Mouse (Mus musculus): ENCODE measurements at regions not wholly inside any gene's neighbourhood (a gene's known extent, or its start where the extent isn't known, plus 50 kb on each side); places are given as distances from the start of the nearest gene placed in this dataset.

- Histone ChIP-seq H3K4me3 (replicated peaks; ENCODE audit: low read length) (no peak overlapping the region), H3K4me1 (replicated peaks; ENCODE audit: control insufficient read depth, insufficient read depth, low read length) (no peaks in the 10 kb centered on the region), H3K27me3 (ENCODE audit: control insufficient read depth, insufficient read depth, low read length) (no peaks in the 10 kb centered on the region), H3K36me3 (replicated peaks; ENCODE audit: control insufficient read depth, insufficient read depth) (no peaks in the 10 kb centered on the region), H3K9ac (no peak overlapping the region), H3K9me3 (ENCODE audit: control insufficient read depth, low read length) (no peaks in the 10 kb centered on the region), H3K4me2 (replicated peaks) (no peak overlapping the region), H3K27ac (no peak overlapping the region)
- ATAC-seq (ENCODE audit: low FRiP score): no peak
- 88% methylated on average over 4 of the region's 4 CpGs for WGBS
- no peak for DNase-seq (ENCODE audit: low spot score)
Measured at GRCm38 (mm10) chr1:61050346-61050745, 72.6 kb downstream of the Icos start.

- no peaks in the 10 kb centered on the region for H3K9me3 ChIP-seq (ENCODE audit: control insufficient read depth, low read length)
- WGBS: 23% methylated on average over 1 of the region's 1 CpGs
- no peaks in the 10 kb centered on the region for H3K4me1 ChIP-seq (replicated peaks; ENCODE audit: control insufficient read depth, insufficient read depth, low read length)
- DNase-seq (ENCODE audit: low spot score) (no peak), ATAC-seq (ENCODE audit: low FRiP score) (no peak)
- H3K4me3 ChIP-seq (replicated peaks; ENCODE audit: low read length): no peak overlapping the region
- no peaks in the 10 kb centered on the region for H3K27me3 ChIP-seq (ENCODE audit: control insufficient read depth, insufficient read depth, low read length)
- no peaks in the 10 kb centered on the region for H3K36me3 ChIP-seq (replicated peaks; ENCODE audit: control insufficient read depth, insufficient read depth)
- H3K27ac ChIP-seq: no peak overlapping the region
- H3K9ac ChIP-seq: no peak overlapping the region
- H3K4me2 ChIP-seq (replicated peaks): no peak overlapping the region
Measured at GRCm38 (mm10) chr1:61053676-61054075, 75.9 kb downstream of the Icos start.

GRCm38 (mm10) chr1:61054391-61054790 is 76.7 kb downstream of the Icos start:
- Histone ChIP-seq H3K36me3 (replicated peaks; ENCODE audit: control insufficient read depth, insufficient read depth) (no peaks in the 10 kb centered on the region), H3K27me3 (ENCODE audit: control insufficient read depth, insufficient read depth, low read length) (no peaks in the 10 kb centered on the region), H3K9ac (no peak overlapping the region), H3K27ac (no peak overlapping the region), H3K9me3 (ENCODE audit: control insufficient read depth, low read length) (no peaks in the 10 kb centered on the region), H3K4me3 (replicated peaks; ENCODE audit: low read length) (no peak overlapping the region), H3K4me2 (replicated peaks) (no peak overlapping the region), H3K4me1 (replicated peaks; ENCODE audit: control insufficient read depth, insufficient read depth, low read length) (no peaks in the 10 kb centered on the region)
- ATAC-seq (ENCODE audit: low FRiP score) (no peak), DNase-seq (ENCODE audit: low spot score) (no peak)
- 93% methylated on average over 6 of the region's 6 CpGs for WGBS

GRCm38 (mm10) chr1:61055176-61055575 is 77.4 kb downstream of the Icos start:
- no peaks in the 10 kb centered on the region for H3K27me3 ChIP-seq (ENCODE audit: control insufficient read depth, insufficient read depth, low read length)
- no peak for ATAC-seq (ENCODE audit: low FRiP score)
- no peaks in the 10 kb centered on the region for H3K4me1 ChIP-seq (replicated peaks; ENCODE audit: control insufficient read depth, insufficient read depth, low read length)
- no peak overlapping the region for H3K27ac ChIP-seq
- DNase-seq (ENCODE audit: low spot score): peak; percentile 89
- H3K9ac ChIP-seq: no peak overlapping the region
- 9% methylated on average over 8 of the region's 8 CpGs for whole genome bisulfite sequencing
- H3K9me3 ChIP-seq (ENCODE audit: control insufficient read depth, low read length): no peaks in the 10 kb centered on the region
- no peaks in the 10 kb centered on the region for H3K36me3 ChIP-seq (replicated peaks; ENCODE audit: control insufficient read depth, insufficient read depth)
- peak overlapping the region; percentile 35 for H3K4me2 ChIP-seq (replicated peaks)
- H3K4me3 ChIP-seq (replicated peaks; ENCODE audit: low read length): no peak overlapping the region

- Histone ChIP-seq H3K36me3 (replicated peaks; ENCODE audit: control insufficient read depth, insufficient read depth) (no peaks in the 10 kb centered on the region), H3K27ac (no peak overlapping the region), H3K4me1 (replicated peaks; ENCODE audit: control insufficient read depth, insufficient read depth, low read length) (no peaks in the 10 kb centered on the region), H3K9ac (no peak overlapping the region), H3K4me3 (replicated peaks; ENCODE audit: low read length) (no peak overlapping the region), H3K9me3 (ENCODE audit: control insufficient read depth, low read length) (no peaks in the 10 kb centered on the region), H3K4me2 (replicated peaks) (no peak overlapping the region), H3K27me3 (ENCODE audit: control insufficient read depth, insufficient read depth, low read length) (no peaks in the 10 kb centered on the region)
- ATAC-seq (ENCODE audit: low FRiP score) (no peak), DNase-seq (ENCODE audit: low spot score) (no peak)
- 69% methylated on average over 11 of the region's 11 CpGs for WGBS
Measured at GRCm38 (mm10) chr1:61059910-61060536, 82.3 kb downstream of the Icos start.

GRCm38 (mm10) chr1:61061892-61062460 is 84.2 kb downstream of the Icos start:
- Histone ChIP-seq H3K9me3 (ENCODE audit: control insufficient read depth, low read length) (no peaks in the 10 kb centered on the region), H3K27me3 (ENCODE audit: control insufficient read depth, insufficient read depth, low read length) (no peaks in the 10 kb centered on the region), H3K4me2 (replicated peaks) (no peak overlapping the region), H3K27ac (no peak overlapping the region), H3K9ac (no peak overlapping the region), H3K4me1 (replicated peaks; ENCODE audit: control insufficient read depth, insufficient read depth, low read length) (no peaks in the 10 kb centered on the region), H3K4me3 (replicated peaks; ENCODE audit: low read length) (no peak overlapping the region), H3K36me3 (replicated peaks; ENCODE audit: control insufficient read depth, insufficient read depth) (no peaks in the 10 kb centered on the region)
- WGBS: 28% methylated on average over 3 of the region's 3 CpGs
- ATAC-seq (ENCODE audit: low FRiP score) (no peak), DNase-seq (ENCODE audit: low spot score) (no peak)

- Histone ChIP-seq H3K4me3 (replicated peaks; ENCODE audit: low read length) (no peak overlapping the region), H3K4me1 (replicated peaks; ENCODE audit: control insufficient read depth, insufficient read depth, low read length) (no peaks in the 10 kb centered on the region), H3K27me3 (ENCODE audit: control insufficient read depth, insufficient read depth, low read length) (no peaks in the 10 kb centered on the region), H3K27ac (no peak overlapping the region), H3K4me2 (replicated peaks) (no peak overlapping the region), H3K9me3 (ENCODE audit: control insufficient read depth, low read length) (no peaks in the 10 kb centered on the region), H3K9ac (no peak overlapping the region), H3K36me3 (replicated peaks; ENCODE audit: control insufficient read depth, insufficient read depth) (no peaks in the 10 kb centered on the region)
- ATAC-seq (ENCODE audit: low FRiP score): no peak
- WGBS: 91% methylated on average over 6 of the region's 6 CpGs
- no peak for DNase-seq (ENCODE audit: low spot score)
Measured at GRCm38 (mm10) chr1:61068112-61068511, 90.4 kb downstream of the Icos start.

- Histone ChIP-seq H3K9me3 (ENCODE audit: control insufficient read depth, low read length) (no peaks in the 10 kb centered on the region), H3K4me3 (replicated peaks; ENCODE audit: low read length) (no peak overlapping the region), H3K4me1 (replicated peaks; ENCODE audit: control insufficient read depth, insufficient read depth, low read length) (no peaks in the 10 kb centered on the region), H3K4me2 (replicated peaks) (no peak overlapping the region), H3K27me3 (ENCODE audit: control insufficient read depth, insufficient read depth, low read length) (no peaks in the 10 kb centered on the region), H3K36me3 (replicated peaks; ENCODE audit: control insufficient read depth, insufficient read depth) (no peaks in the 10 kb centered on the region), H3K27ac (no peak overlapping the region), H3K9ac (no peak overlapping the region)
- no peak for DNase-seq (ENCODE audit: low spot score)
- ATAC-seq (ENCODE audit: low FRiP score): no peak
- WGBS: 55% methylated on average over 2 of the region's 2 CpGs
Measured at GRCm38 (mm10) chr1:61074127-61074526, 96.4 kb downstream of the Icos start.

GRCm38 (mm10) chr1:61075335-61075734 is 97.6 kb downstream of the Icos start:
- 86% methylated on average over 1 of the region's 1 CpGs for WGBS
- Histone ChIP-seq H3K27ac (no peak overlapping the region), H3K4me3 (replicated peaks; ENCODE audit: low read length) (no peak overlapping the region), H3K36me3 (replicated peaks; ENCODE audit: control insufficient read depth, insufficient read depth) (no peaks in the 10 kb centered on the region), H3K4me2 (replicated peaks) (no peak overlapping the region), H3K9me3 (ENCODE audit: control insufficient read depth, low read length) (no peaks in the 10 kb centered on the region), H3K9ac (no peak overlapping the region), H3K4me1 (replicated peaks; ENCODE audit: control insufficient read depth, insufficient read depth, low read length) (no peaks in the 10 kb centered on the region), H3K27me3 (ENCODE audit: control insufficient read depth, insufficient read depth, low read length) (no peaks in the 10 kb centered on the region)
- no peak for DNase-seq (ENCODE audit: low spot score)
- no peak for ATAC-seq (ENCODE audit: low FRiP score)

- Histone ChIP-seq H3K4me2 (replicated peaks) (no peak overlapping the region), H3K4me3 (replicated peaks; ENCODE audit: low read length) (no peak overlapping the region), H3K36me3 (replicated peaks; ENCODE audit: control insufficient read depth, insufficient read depth) (no peaks in the 10 kb centered on the region), H3K27ac (no peak overlapping the region), H3K27me3 (ENCODE audit: control insufficient read depth, insufficient read depth, low read length) (no peaks in the 10 kb centered on the region), H3K9ac (no peak overlapping the region), H3K4me1 (replicated peaks; ENCODE audit: control insufficient read depth, insufficient read depth, low read length) (no peaks in the 10 kb centered on the region), H3K9me3 (ENCODE audit: control insufficient read depth, low read length) (no peaks in the 10 kb centered on the region)
- ATAC-seq (ENCODE audit: low FRiP score): no peak
- no peak for DNase-seq (ENCODE audit: low spot score)
Measured at GRCm38 (mm10) chr1:61084732-61085131, 107.0 kb downstream of the Icos start.

Data from hindbrain, embryonic 14.5 days (tissue).